ENCODE assay signal across 19 mouse cellular contexts in the genomic region with DNA sequence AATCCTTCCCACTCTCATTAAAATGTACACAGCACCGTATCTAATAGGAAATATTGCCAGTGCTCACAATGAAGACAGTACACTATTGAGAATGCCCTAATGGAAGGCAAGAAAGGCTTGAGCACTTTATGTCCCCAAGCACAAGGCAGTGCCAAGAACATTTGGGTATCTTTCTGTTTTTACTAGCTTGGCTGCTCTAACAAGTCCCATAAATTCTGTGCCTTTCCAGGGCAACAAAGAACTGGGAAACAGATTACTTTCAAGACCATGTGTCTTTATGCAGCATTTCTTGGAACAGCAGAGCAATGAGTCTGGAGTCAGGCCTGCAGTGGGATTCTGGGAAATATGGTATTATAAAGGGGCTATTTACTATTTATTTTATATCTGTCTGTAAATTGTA.
DNase-seq lines count a peak whose midpoint lies in the region; ATAC-seq and TF ChIP-seq lines count a peak whose summit lies in the region.
"Had no signal": no experiment of that assay in that cellular context is flagged by ENCODE, and none has a peak within 500 bp of the region (broad histone marks: within the 10 kb centered on the region; RNA-seq: fewer than 3 reads in every experiment).

No protein-coding gene starts in this region.

- no peaks in the 10 kb centered on the region for H3K4me1 ChIP-seq in forebrain, embryonic 14.5 days (ENCODE audit: control insufficient read depth, insufficient read depth, low read length)
- H3K4me1 ChIP-seq in forebrain, embryonic 13.5 days: no peaks in the 10 kb centered on the region
- H3K4me1 ChIP-seq in limb, embryonic 13.5 days: no peaks in the 10 kb centered on the region
- no peaks in the 10 kb centered on the region for H3K4me1 ChIP-seq in limb, embryonic 10.5 days
- no peaks in the 10 kb centered on the region for H3K4me1 ChIP-seq in limb, embryonic 14.5 days (ENCODE audit: control insufficient read depth, insufficient read depth, low read length)
- no peaks in the 10 kb centered on the region for H3K4me1 ChIP-seq in neural tube, embryonic 14.5 days (ENCODE audit: control insufficient read depth, insufficient read depth, low read length)
- H3K4me1 ChIP-seq: embryonic facial prominence, embryonic 10.5 days; heart, embryonic 12.5 days; hindbrain, embryonic 10.5 days had no signal

- H3K4me3 ChIP-seq in forebrain, embryonic 14.5 days (ENCODE audit: low read depth, low read length): no peak overlapping the region
- H3K4me3 ChIP-seq in forebrain, embryonic 13.5 days: no peak overlapping the region
- H3K4me3 ChIP-seq in limb, embryonic 13.5 days: no peak overlapping the region
- H3K4me3 ChIP-seq in limb, embryonic 10.5 days: no peak overlapping the region
- no peak overlapping the region for H3K4me3 ChIP-seq in limb, embryonic 14.5 days (replicated peaks; ENCODE audit: low read length)
- no peak overlapping the region for H3K4me3 ChIP-seq in neural tube, embryonic 14.5 days (ENCODE audit: low read depth, low read length)
- H3K4me3 ChIP-seq: embryonic facial prominence, embryonic 10.5 days; heart, adult 2 months; heart, embryonic 12.5 days; hindbrain, embryonic 10.5 days had no signal

- no peaks in the 10 kb centered on the region for H3K27me3 ChIP-seq in forebrain, embryonic 14.5 days (replicated peaks; ENCODE audit: control insufficient read depth, insufficient read depth, low read length)
- H3K27me3 ChIP-seq in forebrain, embryonic 13.5 days: no peaks in the 10 kb centered on the region
- H3K27me3 ChIP-seq in limb, embryonic 13.5 days: no peaks in the 10 kb centered on the region
- H3K27me3 ChIP-seq in limb, embryonic 10.5 days (ENCODE audit: low read depth, poor library complexity, severe bottlenecking): no peaks in the 10 kb centered on the region
- H3K27me3 ChIP-seq in limb, embryonic 14.5 days (ENCODE audit: control insufficient read depth, insufficient read depth, low read length): no peaks in the 10 kb centered on the region
- H3K27me3 ChIP-seq in neural tube, embryonic 14.5 days (ENCODE audit: control insufficient read depth, insufficient read depth, low read length): no peaks in the 10 kb centered on the region
- H3K27me3 ChIP-seq: heart, embryonic 12.5 days had no signal

- no peak overlapping the region for H3K4me2 ChIP-seq in forebrain, embryonic 14.5 days (ENCODE audit: low read length)
- no peak overlapping the region for H3K4me2 ChIP-seq in forebrain, embryonic 13.5 days
- H3K4me2 ChIP-seq in limb, embryonic 13.5 days (replicated peaks): no peak overlapping the region
- no peak overlapping the region for H3K4me2 ChIP-seq in limb, embryonic 14.5 days (replicated peaks; ENCODE audit: low read depth, low read length, severe bottlenecking)
- no peak overlapping the region for H3K4me2 ChIP-seq in neural tube, embryonic 14.5 days (ENCODE audit: low read depth, low read length)
- H3K4me2 ChIP-seq: heart, embryonic 12.5 days had no signal

- H3K9ac ChIP-seq in forebrain, embryonic 14.5 days (ENCODE audit: low read length): no peak overlapping the region
- no peak overlapping the region for H3K9ac ChIP-seq in forebrain, embryonic 13.5 days
- no peak overlapping the region for H3K9ac ChIP-seq in limb, embryonic 13.5 days
- H3K9ac ChIP-seq in limb, embryonic 14.5 days (ENCODE audit: low read depth, low read length, severe bottlenecking): no peak overlapping the region
- H3K9ac ChIP-seq in neural tube, embryonic 14.5 days (replicated peaks; ENCODE audit: low read depth, low read length): no peak overlapping the region
- H3K9ac ChIP-seq: forebrain, postnatal 0 days; heart, embryonic 12.5 days had no signal

- TF ChIP-seq POLR2A in limb, embryonic 14.5 days (IDR thresholded peaks at IDR 0.05; ENCODE audit: borderline replicate concordance, extremely low read depth, insufficient read depth, insufficient read length): no peak

- no peak for ATAC-seq in forebrain, embryonic 14.5 days
- ATAC-seq in forebrain, embryonic 13.5 days: no peak
- peak; percentile 79 for ATAC-seq in limb, embryonic 13.5 days (ENCODE audit: low FRiP score, low read depth)
- peak; percentile 53 for ATAC-seq in limb, embryonic 14.5 days (ENCODE audit: low FRiP score, low read depth)
- ATAC-seq in neural tube, embryonic 14.5 days (ENCODE audit: low read depth): peak; percentile 93
- ATAC-seq: CD4-positive, CD25-positive, alpha-beta regulatory T cell, adult 4 months; forebrain, postnatal 0 days had no signal

- H3K27ac ChIP-seq in forebrain, embryonic 14.5 days (ENCODE audit: low read depth, low read length): no peak overlapping the region
- no peak overlapping the region for H3K27ac ChIP-seq in forebrain, embryonic 13.5 days
- H3K27ac ChIP-seq in limb, embryonic 13.5 days: peak overlapping the region; percentile 28; the same call in 1 of the 2 replicates
- no peak overlapping the region for H3K27ac ChIP-seq in limb, embryonic 10.5 days
- H3K27ac ChIP-seq in limb, embryonic 14.5 days (replicated peaks; ENCODE audit: low read depth, low read length): 0 out of 2 replicates have a peak overlapping the region, but pooled peaks have one; percentile 52
- H3K27ac ChIP-seq in neural tube, embryonic 14.5 days (ENCODE audit: low read depth, low read length): no peak overlapping the region
- H3K27ac ChIP-seq: embryonic facial prominence, embryonic 10.5 days; heart, adult 2 months; hindbrain, embryonic 10.5 days had no signal

- no peaks in the 10 kb centered on the region for H3K9me3 ChIP-seq in forebrain, embryonic 14.5 days (replicated peaks; ENCODE audit: control insufficient read depth, low read length)
- H3K9me3 ChIP-seq in forebrain, embryonic 13.5 days (replicated peaks): no peaks in the 10 kb centered on the region
- no peaks in the 10 kb centered on the region for H3K9me3 ChIP-seq in limb, embryonic 13.5 days
- no peaks in the 10 kb centered on the region for H3K9me3 ChIP-seq in limb, embryonic 10.5 days (replicated peaks)
- H3K9me3 ChIP-seq in limb, embryonic 14.5 days (ENCODE audit: control insufficient read depth, low read length): no peaks in the 10 kb centered on the region
- no peaks in the 10 kb centered on the region for H3K9me3 ChIP-seq in neural tube, embryonic 14.5 days (ENCODE audit: control insufficient read depth, low read length)
- H3K9me3 ChIP-seq: embryonic facial prominence, embryonic 10.5 days; G1E; heart, embryonic 12.5 days; hindbrain, embryonic 10.5 days had no signal

- peak; percentile 10 for DNase-seq in forebrain, embryonic 14.5 days (ENCODE audit: low spot score)
- no peak for DNase-seq in limb, embryonic 10.5 days (ENCODE audit: low spot score)
- peak; percentile 19 for DNase-seq in limb, embryonic 14.5 days (ENCODE audit: low spot score)
- no peak for DNase-seq in urinary bladder, adult 2 months (ENCODE audit: low spot score)
- no peak for DNase-seq in c-Kit-positive CD71-positive TER-119-positive erythroid progenitor cells, embryonic 14.5 days (ENCODE audit: low spot score)
- DNase-seq: adrenal gland, adult 8-10 months; B cell, adult 2 months; cerebellum, postnatal 10 days; forebrain, postnatal 0 days; gastrocnemius, postnatal 14 days; heart, adult 2 months had no signal

- 62% methylated on average over 1 of the region's 1 CpGs for WGBS in forebrain, embryonic 14.5 days
- 73% methylated on average over 1 of the region's 1 CpGs for WGBS in forebrain, embryonic 13.5 days
- 33% methylated on average over 1 of the region's 1 CpGs for WGBS in limb, embryonic 13.5 days
- 82% methylated on average over 1 of the region's 1 CpGs for WGBS in limb, embryonic 10.5 days
- 30% methylated on average over 1 of the region's 1 CpGs for WGBS in limb, embryonic 14.5 days
- WGBS in neural tube, embryonic 14.5 days: 21% methylated on average over 1 of the region's 1 CpGs

- H3K36me3 ChIP-seq in forebrain, embryonic 14.5 days (ENCODE audit: control insufficient read depth, insufficient read depth, low read length): no peaks in the 10 kb centered on the region
- no peaks in the 10 kb centered on the region for H3K36me3 ChIP-seq in forebrain, embryonic 13.5 days (ENCODE audit: poor library complexity, severe bottlenecking)
- no peaks in the 10 kb centered on the region for H3K36me3 ChIP-seq in limb, embryonic 13.5 days
- no peaks in the 10 kb centered on the region for H3K36me3 ChIP-seq in limb, embryonic 10.5 days
- no peaks in the 10 kb centered on the region for H3K36me3 ChIP-seq in limb, embryonic 14.5 days (ENCODE audit: control insufficient read depth, insufficient read depth, low read length)
- no peaks in the 10 kb centered on the region for H3K36me3 ChIP-seq in neural tube, embryonic 14.5 days (ENCODE audit: control insufficient read depth, insufficient read depth, low read length)
- H3K36me3 ChIP-seq: embryonic facial prominence, embryonic 10.5 days; G1E; heart, embryonic 12.5 days; hindbrain, embryonic 10.5 days had no signal

Comparison
In these comparisons a context has a peak if more than half of its experiments do, and no peak if none do; other contexts are left out.
1. DNase-seq: peak in forebrain, embryonic 14.5 days (single experiment) and limb, embryonic 14.5 days (single experiment); none in limb, embryonic 10.5 days (single experiment), urinary bladder, adult 2 months (single experiment) and c-Kit-positive CD71-positive TER-119-positive erythroid progenitor cells, embryonic 14.5 days (single experiment).
2. H3K27ac ChIP-seq: peak in limb, embryonic 13.5 days (single experiment) and limb, embryonic 14.5 days (single experiment); none in forebrain, embryonic 14.5 days (single experiment), forebrain, embryonic 13.5 days (single experiment), limb, embryonic 10.5 days (single experiment) and neural tube, embryonic 14.5 days (single experiment).
3. ATAC-seq: peak in limb, embryonic 13.5 days (single experiment), limb, embryonic 14.5 days (single experiment) and neural tube, embryonic 14.5 days (single experiment); none in forebrain, embryonic 14.5 days (single experiment) and forebrain, embryonic 13.5 days (single experiment).